Mouse (Mus musculus): Measurements from ENCODE around the gene Rab36.

The Rab36 gene

DNA sequence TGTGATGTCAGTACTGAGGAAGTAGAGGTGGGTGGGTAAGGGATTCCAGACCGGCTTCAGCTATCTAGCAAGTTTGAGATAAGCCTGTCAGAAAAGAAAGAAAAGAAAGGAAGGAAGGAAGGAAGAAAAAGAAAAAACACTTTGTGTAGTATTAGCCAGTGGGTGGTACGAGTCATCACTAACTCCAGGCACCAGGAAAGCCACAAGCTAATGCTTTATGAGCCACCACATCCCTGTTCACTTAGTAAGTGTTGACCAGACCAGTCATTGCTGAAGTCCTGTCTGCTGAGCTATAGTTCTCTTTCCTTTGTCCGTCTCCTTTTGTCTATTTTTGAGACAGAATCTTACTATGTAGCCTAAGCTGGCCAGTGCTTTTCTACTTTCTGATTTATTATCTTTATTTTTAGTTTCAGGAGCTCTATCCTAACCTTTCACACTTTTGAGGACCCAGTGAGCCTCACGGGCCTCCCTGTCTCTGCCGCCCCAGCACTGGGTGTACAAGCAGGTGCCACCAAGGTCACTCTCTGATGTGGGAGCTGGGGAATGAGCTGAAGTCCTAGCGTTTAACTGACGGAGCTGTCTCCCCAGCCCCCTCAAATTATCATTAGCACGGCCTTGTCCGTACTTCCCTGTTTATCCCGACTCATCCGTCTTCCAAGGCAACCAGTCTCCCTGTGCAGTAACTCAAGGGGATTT, 33.6 kb downstream of the Rab36 start:
- no peak for DNase-seq (ENCODE audit: low spot score in 2 of 2)

GRCm38 (mm10) chr10:75075665-75076064, 38.8 kb downstream of the Rab36 start:
- no peak for DNase-seq (ENCODE audit: low spot score in 2 of 2)

- peak in 1 of 2 experiments; percentile 15 for DNase-seq (ENCODE audit: low spot score in 2 of 2)
Measured at GRCm38 (mm10) chr10:75078174-75079128, 41.6 kb downstream of the Rab36 start.

GRCm38 (mm10) chr10:75085330-75085729, 48.5 kb downstream of the Rab36 start:
- DNase-seq (ENCODE audit: low spot score in 2 of 2), result no peak

GRCm38 (mm10) chr10:75088471-75088870, 51.6 kb downstream of the Rab36 start:
- DNase-seq (ENCODE audit: low spot score in 2 of 2), result no peak

DNA sequence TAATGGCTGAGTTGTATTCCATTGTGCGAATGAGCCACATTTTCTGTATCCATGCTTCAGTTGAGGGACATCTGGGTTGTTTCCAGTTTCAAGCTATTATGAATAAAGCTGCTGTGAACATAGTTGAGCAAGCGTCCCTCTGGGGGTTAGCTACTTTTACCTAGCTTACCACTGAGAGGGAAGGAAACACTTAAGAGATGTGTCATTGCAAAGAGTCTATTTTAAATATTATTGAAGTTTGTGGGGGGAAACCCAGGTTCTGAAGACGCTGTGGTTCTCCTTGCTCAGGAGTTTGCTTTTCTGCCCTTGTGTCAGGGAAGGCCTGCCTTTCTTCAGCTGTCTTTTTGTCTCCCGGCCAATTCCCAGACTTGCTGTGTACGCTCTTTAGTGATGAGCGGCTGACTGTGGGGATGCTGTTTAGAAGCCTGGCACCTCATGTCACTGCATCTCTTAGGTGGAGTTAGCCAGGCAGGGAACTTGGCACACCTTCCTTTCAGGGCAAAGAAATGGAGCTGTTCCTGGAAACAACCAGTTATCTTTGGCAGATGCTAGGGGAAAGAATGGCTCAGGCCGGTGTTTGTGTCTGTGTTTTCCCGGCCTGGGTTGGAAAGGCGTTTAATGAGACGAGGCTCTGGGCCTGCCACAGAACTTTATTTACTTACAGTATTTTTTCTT, 54.8 kb downstream of the Rab36 start:
- no peak for DNase-seq (ENCODE audit: low spot score in 2 of 2)

DNA sequence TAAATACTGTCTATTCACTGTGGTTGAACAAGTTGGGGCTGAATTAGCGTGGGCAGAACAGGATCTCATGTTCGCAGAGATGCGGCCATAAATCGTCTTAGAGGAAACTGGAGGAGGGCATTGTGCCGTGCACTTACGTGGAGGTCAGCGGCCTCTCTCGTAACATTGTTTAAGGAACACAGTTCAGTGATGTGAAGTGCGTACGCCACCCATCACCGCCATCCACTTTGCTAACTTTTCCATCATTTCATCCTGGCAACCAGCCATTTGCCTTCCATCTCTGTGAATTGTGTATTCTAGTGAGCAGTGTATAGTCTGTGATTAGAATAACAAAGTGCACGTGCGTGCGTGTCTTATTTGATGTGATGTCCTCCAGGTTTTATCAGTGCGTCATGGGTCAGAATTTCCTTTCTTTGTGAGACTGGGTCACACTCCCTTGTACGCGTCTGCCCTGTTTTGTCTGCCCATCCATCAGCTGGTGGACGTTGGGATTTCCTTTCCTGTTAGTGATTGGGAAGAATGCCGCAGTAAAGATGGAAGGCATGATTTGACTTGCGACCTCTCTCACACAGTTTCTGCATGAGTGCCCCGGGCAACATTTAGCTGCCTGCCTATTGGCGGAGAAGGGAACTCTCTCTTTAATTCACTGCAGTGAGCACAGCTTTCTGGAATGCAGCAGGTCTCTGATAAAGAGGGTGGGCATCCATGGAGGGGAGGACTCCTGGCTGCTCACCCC, 56.6 kb downstream of the Rab36 start:
- DNase-seq (ENCODE audit: low spot score in 2 of 2), result no peak

DNA sequence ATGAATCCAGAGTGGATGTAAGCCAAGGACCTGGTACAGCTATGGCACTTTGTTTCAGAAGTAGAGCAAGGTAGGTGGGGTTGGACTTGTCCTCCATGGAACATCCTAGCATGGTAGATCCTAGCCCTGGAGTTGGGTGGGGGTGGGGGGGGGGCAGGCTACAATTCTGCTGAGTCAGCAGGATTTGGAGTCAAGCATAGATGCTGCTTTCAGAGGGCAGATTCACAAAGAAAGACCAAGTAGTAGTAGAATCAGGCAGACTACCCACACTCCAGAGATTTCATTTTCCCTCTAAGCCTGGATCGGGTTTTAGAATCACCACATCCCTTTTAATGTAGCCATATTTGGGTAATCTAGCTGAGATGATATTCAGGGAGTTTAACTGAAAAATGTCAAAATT, 57.5 kb downstream of the Rab36 start:
- DNase-seq (ENCODE audit: low spot score in 2 of 2), result no peak

DNA sequence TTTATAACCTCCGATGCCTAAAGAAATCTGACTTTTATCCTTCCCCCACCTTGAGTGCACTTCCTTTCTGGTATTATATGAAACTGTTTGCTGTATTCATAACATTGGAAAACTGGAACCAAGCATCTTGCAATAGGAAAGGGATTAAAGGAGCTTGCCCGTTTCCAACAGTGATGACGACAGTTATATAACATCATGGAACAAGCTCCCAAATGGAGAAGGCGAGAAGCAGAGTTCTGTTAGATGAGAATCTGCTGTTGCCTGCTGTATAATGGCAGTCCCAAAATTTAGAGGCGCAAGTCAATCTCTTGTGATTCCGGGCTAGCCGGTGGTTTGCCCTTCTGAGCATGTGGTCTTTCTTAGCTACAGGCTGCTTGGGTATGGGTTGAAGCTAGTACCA, 58.4 kb downstream of the Rab36 start:
- no peak for DNase-seq (ENCODE audit: low spot score in 2 of 2)

DNA sequence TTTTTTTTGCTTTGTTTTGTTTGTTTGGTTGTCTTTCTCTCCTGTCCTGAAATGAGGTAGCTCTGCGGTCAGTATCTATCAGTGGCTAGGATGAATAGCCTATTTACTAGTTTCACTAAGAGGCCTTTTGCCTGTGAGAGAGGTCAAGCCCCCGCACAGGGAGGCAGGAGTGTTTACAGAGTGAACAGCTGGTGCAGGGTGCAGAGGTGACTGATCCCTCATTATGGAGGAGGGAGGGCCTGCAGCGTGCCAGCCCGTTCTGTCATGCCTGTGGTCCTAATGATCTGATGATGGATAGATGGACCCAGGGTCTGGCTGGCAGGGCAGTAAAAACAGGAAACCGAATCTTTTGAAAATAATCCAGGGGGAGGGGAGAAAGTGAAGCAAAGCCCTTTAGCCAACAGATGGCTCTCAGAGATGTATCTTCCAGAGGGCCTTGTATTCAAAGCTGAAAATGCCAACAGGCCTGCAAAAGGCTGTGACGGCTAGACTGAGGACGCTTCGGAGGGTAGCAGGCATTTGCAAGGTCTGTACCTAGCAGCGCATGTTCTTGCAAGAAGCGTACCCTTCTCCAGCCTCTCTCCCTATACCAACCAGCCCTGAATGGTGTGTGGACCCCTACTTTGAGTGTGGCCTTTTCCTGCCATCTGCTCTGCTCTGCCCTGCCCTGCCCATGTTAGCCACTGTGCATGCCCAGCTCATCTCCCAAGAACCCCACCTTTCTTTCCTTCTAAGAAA, 61.8 kb downstream of the Rab36 start:
- DNase-seq (ENCODE audit: low spot score in 2 of 2), result no peak

DNA sequence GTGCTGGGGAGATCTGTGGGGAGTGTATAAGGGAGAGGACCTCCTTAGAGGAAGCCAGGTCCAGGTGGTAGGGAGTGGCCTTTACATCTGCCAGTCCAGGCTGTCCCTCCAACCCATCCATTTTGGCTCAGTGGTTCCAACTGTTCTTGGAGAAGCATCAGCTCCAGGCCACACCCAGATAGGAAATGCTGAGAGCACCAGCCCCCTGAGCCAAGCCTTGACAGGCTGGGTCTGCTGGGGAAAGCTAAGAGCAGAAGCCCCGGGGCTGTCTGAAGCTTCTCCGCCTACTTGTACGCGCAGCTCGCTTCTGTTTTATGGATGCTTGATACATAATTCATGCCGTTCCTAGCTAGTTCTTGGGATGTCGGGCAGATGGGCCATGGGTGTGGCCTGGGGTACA, 63.4 kb downstream of the Rab36 start:
- no peak for DNase-seq (ENCODE audit: low spot score in 2 of 2)

DNA sequence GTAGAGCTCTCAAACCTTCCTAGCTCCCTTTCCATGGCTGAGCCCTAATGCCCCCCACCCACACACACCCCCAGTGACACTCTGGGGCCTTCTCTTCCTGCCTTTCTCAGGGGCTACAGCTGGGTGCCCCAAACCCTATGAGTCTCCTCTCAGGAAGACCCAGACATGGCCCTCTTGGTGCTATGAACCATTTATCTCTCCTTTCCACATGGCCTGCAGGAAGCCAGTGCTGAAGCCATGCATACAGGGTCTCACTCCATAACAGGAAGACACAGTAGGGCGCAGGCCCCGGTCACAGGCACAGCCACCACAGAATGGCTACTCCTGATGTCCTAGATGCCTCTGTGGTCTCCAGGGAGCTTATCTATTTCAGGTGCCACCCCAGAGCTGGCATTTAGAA, 66.6 kb downstream of the Rab36 start:
- DNase-seq (ENCODE audit: low spot score in 2 of 2), result no peak
